9 mouse cellular contexts compared by ENCODE assay signal in the genomic region with DNA sequence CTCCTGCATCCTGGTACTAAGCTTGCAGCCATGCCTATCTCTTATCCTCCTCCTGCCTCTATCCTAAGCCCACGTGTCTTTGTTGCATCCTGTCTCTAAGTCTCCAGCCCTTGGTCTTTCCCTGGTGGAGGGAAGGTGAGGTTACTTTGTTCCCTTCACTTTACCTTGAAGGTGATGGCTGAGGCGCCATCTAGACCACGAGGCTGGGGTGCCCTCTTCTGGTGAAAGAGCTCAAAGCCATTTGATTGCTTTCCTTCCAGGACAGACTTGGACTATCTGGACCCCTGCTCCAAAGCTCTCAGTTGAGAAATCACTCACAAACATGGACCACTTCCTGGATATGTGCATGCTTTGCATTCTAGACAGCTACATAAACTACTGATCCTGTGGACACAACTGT. TPM values are rescaled to one million over a fixed set of nuclear protein-coding genes. Genes with fewer than 3 reads are reported as not detected.
DNase-seq lines count a peak whose midpoint lies in the region; ATAC-seq and TF ChIP-seq lines count a peak whose summit lies in the region.
"Had no signal": no experiment of that assay in that cellular context is flagged by ENCODE, and none has a peak within 500 bp of the region (broad histone marks: within the 10 kb centered on the region; RNA-seq: fewer than 3 reads in every experiment).

No protein-coding gene starts in this region.

- H3K9ac ChIP-seq in forebrain, postnatal 0 days: no peak overlapping the region
- H3K9ac ChIP-seq: hindbrain, embryonic 15.5 days had no signal

- no peak; the same call in 1 of the 2 replicates for ATAC-seq in forebrain, postnatal 0 days

- H3K4me1 ChIP-seq in cerebellum, adult 2 months (ENCODE audit: control insufficient read depth, insufficient read depth, low read length): no peaks in the 10 kb centered on the region
- no peaks in the 10 kb centered on the region for H3K4me1 ChIP-seq in testis, adult 2 months (ENCODE audit: control insufficient read depth, insufficient read depth, low read length)
- no peaks in the 10 kb centered on the region for H3K4me1 ChIP-seq in forebrain, postnatal 0 days (ENCODE audit: insufficient read depth)
- H3K4me1 ChIP-seq: hindbrain, embryonic 15.5 days had no signal

- DNase-seq in cerebellum, adult 2 months: peak; percentile 30 to 51
- DNase-seq in cerebellum, adult 9-10 months: no peak
- no peak for DNase-seq in testis, postnatal 14 days (ENCODE audit: low spot score)
- peak; percentile 67 for DNase-seq in forebrain, postnatal 0 days
- peak; percentile 52 to 84 for DNase-seq in kidney, adult 8-10 months
- peak; percentile 81 for DNase-seq in lung, postnatal 14 days
- peak; percentile 27 to 38 for DNase-seq in spleen, postnatal 36 days (ENCODE audit: low spot score in 2 of 2)

- TF ChIP-seq POLR2A in cerebellum, adult 2 months (IDR thresholded peaks at IDR 0.05; ENCODE audit: borderline replicate concordance, insufficient read depth, low read length): no peak
- TF ChIP-seq POLR2A in testis, adult 2 months (IDR thresholded peaks at IDR 0.05; ENCODE audit: control insufficient read depth, low read depth, low read length): no peak

- WGBS in cerebellum, adult 2 months: 4% methylated on average over 3 of the region's 3 CpGs
- under 1% methylated on average over 3 of the region's 3 CpGs for WGBS in forebrain, postnatal 0 days

- H3K4me3 ChIP-seq in cerebellum, adult 2 months (replicated peaks; ENCODE audit: insufficient read depth, low read depth, low read length): no peak overlapping the region
- H3K4me3 ChIP-seq in testis, adult 2 months (ENCODE audit: control insufficient read depth, low read depth, low read length): no peak overlapping the region
- H3K4me3 ChIP-seq in forebrain, postnatal 0 days (ENCODE audit: low read depth, low read length): no peak overlapping the region
- H3K4me3 ChIP-seq: hindbrain, embryonic 15.5 days had no signal

- no peak overlapping the region for H3K27ac ChIP-seq in cerebellum, adult 2 months (ENCODE audit: insufficient read depth, low read length)
- no peak overlapping the region for H3K27ac ChIP-seq in testis, adult 2 months (ENCODE audit: control insufficient read depth, insufficient read depth, low read depth, low read length)
- H3K27ac ChIP-seq in forebrain, postnatal 0 days (ENCODE audit: low read depth, low read length): no peak overlapping the region
- H3K27ac ChIP-seq: hindbrain, embryonic 15.5 days had no signal

- no peaks in the 10 kb centered on the region for H3K36me3 ChIP-seq in testis, adult 2 months (ENCODE audit: control insufficient read depth, insufficient read depth, low read length)
- no peaks in the 10 kb centered on the region for H3K36me3 ChIP-seq in forebrain, postnatal 0 days (ENCODE audit: insufficient read depth)
- H3K36me3 ChIP-seq: hindbrain, embryonic 15.5 days had no signal

- no peaks in the 10 kb centered on the region for H3K27me3 ChIP-seq in cerebellum, adult 2 months (ENCODE audit: control insufficient read depth, insufficient read depth, low read length)
- H3K27me3 ChIP-seq in testis, adult 2 months (ENCODE audit: control insufficient read depth, insufficient read depth, low read length): no peaks in the 10 kb centered on the region
- no peaks in the 10 kb centered on the region for H3K27me3 ChIP-seq in forebrain, postnatal 0 days (ENCODE audit: insufficient read depth, low read length)
- H3K27me3 ChIP-seq: hindbrain, embryonic 15.5 days had no signal

- TF ChIP-seq CTCF in cerebellum, adult 2 months (IDR thresholded peaks at IDR 0.05; ENCODE audit: borderline replicate concordance, insufficient read depth, low read depth, low read length): peak; percentile 80
- TF ChIP-seq CTCF in testis, adult 2 months (IDR thresholded peaks at IDR 0.05; ENCODE audit: control insufficient read depth, insufficient read depth, insufficient replicate concordance, low read depth, low read length): peak; percentile 67; the same call in 1 of the 2 replicates
- peak; percentile 85 for TF ChIP-seq CTCF in forebrain, postnatal 0 days (IDR thresholded peaks at IDR 0.05; ENCODE audit: low read depth)

- no peaks in the 10 kb centered on the region for H3K9me3 ChIP-seq in forebrain, postnatal 0 days (ENCODE audit: low read length)
- H3K9me3 ChIP-seq: hindbrain, embryonic 15.5 days had no signal

- H3K4me2 ChIP-seq in forebrain, postnatal 0 days (ENCODE audit: low read depth): no peak overlapping the region
- H3K4me2 ChIP-seq: hindbrain, embryonic 15.5 days had no signal

RNA-seq across cellular contexts. Expression of gene Oaz2, which starts 3.6 kb away (rescaled TPM):
- polyA plus RNA-seq in cerebellum, adult 2 months (2012; rRNA removed): 218 and 230 TPM in 2 replicates
- polyA plus RNA-seq in testis, adult 2 months (2012; rRNA removed): 147 and 148 TPM in 2 replicates
- total RNA-seq in forebrain, postnatal 0 days (2014; rRNA removed): 284 and 301 TPM in 2 replicates
- 374 and 392 TPM in 2 replicates for polyA plus RNA-seq in forebrain, postnatal 0 days (2015; fragmentation: Nextera tagmentation; extraction: Ambion mirVana)

RNA-seq across cellular contexts. Expression of gene Rbpms2, which starts 34.7 kb away (rescaled TPM):
- polyA plus RNA-seq in cerebellum, adult 2 months (2012; rRNA removed): 8.8 and 10.7 TPM in 2 replicates
- polyA plus RNA-seq in testis, adult 2 months (2012; rRNA removed): 11.5 and 14.1 TPM in 2 replicates
- 1.6 and 2.4 TPM in 2 replicates for total RNA-seq in forebrain, postnatal 0 days (2014; rRNA removed)
- 2.8 and 3.3 TPM in 2 replicates for polyA plus RNA-seq in forebrain, postnatal 0 days (2015; fragmentation: Nextera tagmentation; extraction: Ambion mirVana)

Comparison
In these comparisons a context has a peak if more than half of its experiments do, and no peak if none do; other contexts are left out.
1. DNase-seq: peak in cerebellum, adult 2 months (2 of 2), forebrain, postnatal 0 days (single experiment), kidney, adult 8-10 months (2 of 2), lung, postnatal 14 days (single experiment) and spleen, postnatal 36 days (2 of 2); none in cerebellum, adult 9-10 months (single experiment) and testis, postnatal 14 days (single experiment).
2. Peak in every context shown above with its lines, with median percentiles within 50 percentile points of each other: CTCF ChIP-seq.